Mouse (Mus musculus) cerebellum, adult 2 months (tissue): ENCODE measurements around the gene Fcrla. TPM values are rescaled to one million over a fixed set of nuclear protein-coding genes. Genes with fewer than 3 reads are reported as not detected.

Experiments used
- DNase-seq, 2 experiments: peaks; one replicate each; pipeline ENCODE4 v3.0.0; 2021
- H3K27ac ChIP-seq: fragments of 200-500 bp; 2 replicates; pipeline ENCODE4 v1.5.1; 2012; ENCODE audit warnings: low read length, control low read depth, inconsistent platforms; ENCODE audit not compliant: insufficient read depth
- H3K27me3 ChIP-seq: fragments of 200-500 bp; 2 replicates; pipeline ENCODE4 v1.6.1; 2012; ENCODE audit warnings: inconsistent platforms, mild to moderate bottlenecking, low read length, moderate library complexity; ENCODE audit not compliant: control insufficient read depth, insufficient read depth
- H3K4me1 ChIP-seq: fragments of 200-500 bp; 2 replicates; pipeline ENCODE4 v1.6.1; 2011; ENCODE audit warnings: low read length; ENCODE audit not compliant: control insufficient read depth, insufficient read depth
- H3K4me3 ChIP-seq: fragments of 200-500 bp; replicated peaks from 2 replicates; pipeline ENCODE3; 2011; ENCODE audit warnings: mild to moderate bottlenecking, low read depth, low read length, control low read depth; ENCODE audit not compliant: insufficient read depth
- CTCF ChIP-seq: fragments of 200-500 bp; IDR thresholded peaks from 2 replicates; pipeline ENCODE4 v1.5.1; 2011; ENCODE audit warnings: low read depth, mild to moderate bottlenecking, control low read depth, low read length, moderate library complexity, borderline replicate concordance; ENCODE audit not compliant: insufficient read depth
- POLR2A ChIP-seq: fragments of 200-500 bp; IDR thresholded peaks from 2 replicates; pipeline ENCODE4 v1.6.1; 2011; ENCODE audit warnings: low read length, control low read depth, borderline replicate concordance; ENCODE audit not compliant: insufficient read depth
- WGBS: fragments of 180-500 bp; shearing (Covaris S2); methylation state at CpG from one replicate; pipeline ENCODE4 v1.1.7; 2018; 5-methylcytosine and 5-hydroxymethylcytosine counted together
- polyA plus RNA-seq: library from polyadenylated mRNA; depleted of rRNA; stranded (reverse); fragments of >200 nt; gene quantifications from 2 replicates; pipeline ENCODE4 v1.2.3, GENCODE M21; 2012

Gene Fcrla
- polyA plus RNA-seq, 1 experiment, result 0.23 TPM

- no peaks in the 10 kb centered on the region for H3K4me1 ChIP-seq
- H3K27me3 ChIP-seq, result no peaks in the 10 kb centered on the region
- no peak overlapping the region for H3K27ac ChIP-seq
- 88% methylated on average over 6 of the region's 6 CpGs for WGBS
- DNase-seq, result no peak
- TF ChIP-seq POLR2A (no peak), CTCF (no peak)
- no peak overlapping the region for H3K4me3 ChIP-seq
Measured at GRCm38 (mm10) chr1:170924485-170924884, 2.9 kb downstream of the Fcrla start.

DNA sequence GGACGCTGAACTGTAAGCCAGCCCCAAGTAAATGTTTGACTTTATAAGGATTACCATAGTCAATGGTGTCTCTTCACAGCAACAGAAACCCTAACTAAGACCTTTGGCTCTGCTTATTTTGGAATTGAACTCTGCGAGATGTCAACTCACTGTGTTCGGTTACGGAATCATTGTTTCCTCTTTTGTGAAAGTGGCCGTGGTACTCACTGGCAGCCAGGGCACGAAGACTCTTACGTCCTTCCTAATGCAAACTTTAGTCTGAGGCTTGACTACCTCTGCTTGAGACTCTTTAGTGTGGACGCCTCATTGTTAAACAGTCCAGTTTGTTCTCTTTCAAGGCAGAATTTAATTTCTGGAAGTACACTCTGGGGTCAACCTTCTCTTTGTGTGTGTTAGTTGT is 8.1 kb downstream of the Fcrla start:
- H3K4me1 ChIP-seq, result no peaks in the 10 kb centered on the region
- H3K27me3 ChIP-seq, result no peaks in the 10 kb centered on the region
- no peak overlapping the region for H3K27ac ChIP-seq
- no peak for DNase-seq
- 92% methylated on average over 8 of the region's 8 CpGs for WGBS
- H3K4me3 ChIP-seq, result no peak overlapping the region
- TF ChIP-seq POLR2A (no peak), CTCF (no peak)

DNA sequence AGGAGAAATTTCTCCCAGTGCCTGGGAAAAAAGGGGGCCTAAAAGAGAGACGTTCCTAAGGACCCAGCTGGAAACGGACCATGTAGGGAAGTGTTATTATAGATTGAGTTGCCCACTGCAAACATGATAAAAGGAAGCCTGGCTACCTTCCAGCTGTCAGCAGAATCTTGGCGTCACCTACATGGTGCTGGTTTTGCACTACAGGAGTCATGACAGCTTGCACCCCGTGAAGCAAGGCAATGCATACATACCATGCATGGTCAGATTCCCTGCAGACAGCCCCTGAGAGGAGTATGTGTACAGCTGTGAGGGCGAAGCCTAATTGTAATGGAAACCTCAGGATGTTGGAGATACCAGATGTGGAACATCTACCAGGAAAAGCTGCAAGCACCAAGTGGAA is 11.7 kb downstream of the Fcrla start:
- no peaks in the 10 kb centered on the region for H3K27me3 ChIP-seq
- no peak for DNase-seq
- TF ChIP-seq CTCF (no peak), POLR2A (no peak)
- no peaks in the 10 kb centered on the region for H3K4me1 ChIP-seq
- no peak overlapping the region for H3K27ac ChIP-seq
- 20% methylated on average over 5 of the region's 5 CpGs for WGBS
- H3K4me3 ChIP-seq, result no peak overlapping the region

GRCm38 (mm10) chr1:170912891-170913615 is 14.3 kb downstream of the Fcrla start, which contains the start of gene Fcrlb:
Gene Fcrlb, minus strand, starts transcription at chr1:170912941.
- TF ChIP-seq CTCF (no peak), POLR2A (no peak)
- H3K27ac ChIP-seq, result no peak within 1 kb of the TSS
- no peak for DNase-seq
- H3K4me1 ChIP-seq, result no peaks in the 10 kb centered on the region
- H3K27me3 ChIP-seq, result no peaks in the 10 kb centered on the region
- H3K4me3 ChIP-seq, result no peak within 1 kb of the TSS
- 69% methylated on average over 5 of the region's 5 CpGs for WGBS

GRCm38 (mm10) chr1:170911907-170912660 is 15.3 kb downstream of the Fcrla start:
- TF ChIP-seq CTCF (no peak), POLR2A (no peak)
- Histone ChIP-seq H3K4me1 (no peaks in the 10 kb centered on the region), H3K27ac (no peak overlapping the region), H3K27me3 (no peaks in the 10 kb centered on the region), H3K4me3 (no peak overlapping the region)
- 78% methylated on average over 11 of the region's 11 CpGs for WGBS
- DNase-seq, result no peak

DNA sequence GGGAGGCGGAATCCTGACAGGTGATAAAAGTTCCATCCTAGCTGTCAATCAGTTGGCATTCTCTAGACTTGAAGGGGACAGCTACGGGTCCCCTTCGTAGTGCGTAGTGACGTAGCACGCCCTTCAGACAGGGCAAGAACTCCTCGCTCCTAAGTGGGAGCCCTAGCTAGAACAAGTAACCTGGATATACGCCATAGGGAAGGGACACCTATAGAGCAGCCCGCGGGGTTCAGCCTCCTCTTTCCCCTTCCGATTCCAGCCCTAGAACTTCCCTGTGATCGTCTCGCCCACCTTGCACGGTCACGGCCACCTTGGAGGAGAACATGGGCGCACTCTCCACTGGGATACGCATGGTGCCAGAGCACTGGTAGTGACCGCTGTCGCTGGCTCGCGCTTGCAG is 19.0 kb downstream of the Fcrla start:
- peak overlapping the region; percentile 73 for H3K4me3 ChIP-seq
- WGBS, result 3% methylated on average over 21 of the region's 21 CpGs
- no peak overlapping the region for H3K27ac ChIP-seq
- no peaks in the 10 kb centered on the region for H3K4me1 ChIP-seq
- TF ChIP-seq POLR2A, result no peak; the same call in 1 of the 2 replicates
- no peak for TF ChIP-seq CTCF
- DNase-seq, result peak; percentile 52 to 54
- no peaks in the 10 kb centered on the region for H3K27me3 ChIP-seq

GRCm38 (mm10) chr1:170907456-170908191 is 19.8 kb downstream of the Fcrla start:
- Histone ChIP-seq H3K27ac (peak overlapping the region; percentile 38), H3K4me3 (peak overlapping the region; percentile 73), H3K27me3 (no peaks in the 10 kb centered on the region), H3K4me1 (no peaks in the 10 kb centered on the region)
- no peak for TF ChIP-seq POLR2A
- no peak for TF ChIP-seq CTCF
- under 1% methylated on average over 71 of the region's 71 CpGs for WGBS
- DNase-seq, result peak; percentile 58 to 72

GRCm38 (mm10) chr1:170907111-170907455 is 20.3 kb downstream of the Fcrla start:
- WGBS, result 21% methylated on average over 11 of the region's 11 CpGs
- Histone ChIP-seq H3K27ac (no peak overlapping the region), H3K27me3 (no peaks in the 10 kb centered on the region), H3K4me1 (no peaks in the 10 kb centered on the region), H3K4me3 (peak overlapping the region; percentile 73)
- no peak for DNase-seq
- TF ChIP-seq POLR2A (no peak), CTCF (no peak)
